Mouse (Mus musculus) heart, adult 2 months (tissue): ENCODE results near the gene 1700022I11Rik.

ENCODE experiments used
- CTCF ChIP-seq: fragments of 200-600 bp; IDR thresholded peaks from 2 replicates; pipeline ENCODE4 v1.8.1; 2022; ENCODE audit warnings: antibody characterized with exemption, mild to moderate bottlenecking, moderate library complexity
- POLR2A ChIP-seq: fragments of 200-500 bp; IDR thresholded peaks from 2 replicates; pipeline ENCODE4 v1.6.1; 2011; ENCODE audit warnings: mild to moderate bottlenecking, low read depth, low read length, control low read depth; ENCODE audit not compliant: insufficient read depth

GRCm38 (mm10) chr4:43030352-43030751 lies 60.9 kb downstream of the 1700022I11Rik start:
- TF ChIP-seq POLR2A (no peak), CTCF (no peak)
